Mouse (Mus musculus) cerebellum, adult 18-20 months (tissue): ENCODE results near the gene Map2k1.
"Not testable (repeated sequence)": the region's sequence is repeated elsewhere in the genome, so short reads cannot be mapped to it uniquely, and the experiment has no call there.

Experiments used
- DNase-seq, 2 experiments: peaks; one replicate each; pipeline ENCODE4 v3.0.0; 2021

The Map2k1 gene

DNA sequence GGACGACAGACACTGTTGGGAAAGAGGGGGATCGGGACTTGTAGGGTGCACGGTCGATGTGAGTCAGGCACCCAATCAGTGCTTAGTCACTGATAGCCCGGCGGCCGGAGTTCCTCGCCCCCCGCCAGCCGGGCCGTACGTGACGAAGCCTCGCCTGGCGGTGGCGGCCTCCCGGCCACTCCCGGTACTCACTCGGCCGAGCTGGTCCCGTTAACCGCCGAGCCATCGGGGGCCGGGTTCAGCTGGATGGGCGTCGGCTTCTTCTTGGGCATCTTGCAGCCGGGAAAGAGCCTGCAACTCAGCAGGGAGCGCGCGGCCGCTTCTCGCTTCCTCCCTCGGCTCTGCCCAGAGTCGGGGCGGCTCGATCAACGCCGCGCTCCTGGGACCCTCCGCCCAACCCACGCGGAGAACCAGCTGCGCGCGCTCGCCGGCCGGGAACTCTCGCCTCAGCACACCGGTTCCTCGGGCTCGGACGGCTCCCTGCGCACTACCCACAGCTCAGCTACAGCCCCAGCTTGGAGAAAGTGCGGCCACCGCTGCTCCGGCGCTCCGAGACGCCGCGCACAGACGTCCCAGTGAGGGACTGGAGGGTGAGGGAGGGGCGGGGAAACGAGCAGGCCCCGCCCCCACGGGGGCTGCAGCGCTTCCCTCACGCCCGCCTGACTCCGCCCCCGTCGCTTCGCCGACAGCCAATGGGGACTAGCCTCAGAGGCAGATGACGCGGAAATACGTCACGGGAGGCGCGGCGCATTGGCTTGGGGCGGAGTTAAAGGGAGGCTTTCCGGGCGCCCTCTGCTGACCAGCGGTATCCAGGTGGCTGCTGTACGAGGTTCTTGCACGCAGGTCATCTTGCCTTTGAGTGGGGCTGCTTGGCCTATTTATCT, at the start of gene Map2k1:
Gene Map2k1 (minus strand): TSS at position 611 of the 884 bp plus-strand sequence.
- peak; percentile 100 for DNase-seq

DNA sequence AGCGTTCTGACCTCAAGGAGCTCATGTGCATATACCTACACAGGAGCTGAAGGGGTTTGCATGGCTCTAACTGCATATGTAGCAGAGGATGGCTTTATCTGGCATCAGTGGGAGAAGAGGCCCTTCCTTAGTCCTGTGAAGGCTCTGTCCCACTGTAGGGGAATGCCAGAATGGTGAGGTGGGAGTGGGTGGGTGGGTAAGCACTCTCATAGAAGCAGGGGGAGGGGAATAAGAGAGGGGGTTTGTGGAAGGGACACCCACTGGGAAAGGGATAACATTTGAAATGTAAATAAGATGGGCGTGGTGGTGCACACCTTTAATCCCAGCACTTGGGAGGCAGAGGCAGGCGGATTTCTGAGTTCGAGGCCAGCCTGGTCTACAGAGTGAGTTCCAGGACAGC, 49.7 kb upstream of the Map2k1 start:
- DNase-seq: not testable (repeated sequence)

DNA sequence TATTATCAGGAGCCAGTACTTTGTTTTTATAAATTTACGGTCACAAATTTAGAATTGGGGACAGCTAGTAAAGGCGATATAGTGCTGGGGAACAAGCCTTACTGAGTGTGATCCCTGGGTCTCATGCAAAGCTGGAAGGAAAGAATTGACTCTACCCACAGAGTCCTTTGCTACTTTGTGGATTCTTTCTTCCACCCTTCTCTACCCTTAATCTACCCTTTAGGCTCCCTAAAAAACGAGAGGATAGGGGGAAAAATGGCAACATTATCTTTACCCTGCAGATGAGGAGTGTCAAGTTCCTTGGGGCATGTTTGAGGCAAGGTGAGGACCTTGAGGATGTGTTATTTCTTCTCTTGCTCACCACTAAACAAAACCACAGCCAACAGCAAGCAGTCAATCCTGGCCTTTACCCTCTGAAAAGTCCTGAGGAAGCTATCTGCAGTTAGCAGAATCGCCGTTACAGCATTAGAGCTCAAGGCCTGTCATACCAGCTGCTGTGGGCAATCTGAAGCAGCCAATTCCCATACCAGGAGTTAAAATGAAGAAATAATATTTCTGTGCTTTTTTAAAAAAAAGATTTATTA, 29.1 kb upstream of the Map2k1 start:
- no peak for DNase-seq

- DNase-seq: no peak
Measured at GRCm38 (mm10) chr9:64281781-64282178, 28.3 kb upstream of the Map2k1 start.

DNA sequence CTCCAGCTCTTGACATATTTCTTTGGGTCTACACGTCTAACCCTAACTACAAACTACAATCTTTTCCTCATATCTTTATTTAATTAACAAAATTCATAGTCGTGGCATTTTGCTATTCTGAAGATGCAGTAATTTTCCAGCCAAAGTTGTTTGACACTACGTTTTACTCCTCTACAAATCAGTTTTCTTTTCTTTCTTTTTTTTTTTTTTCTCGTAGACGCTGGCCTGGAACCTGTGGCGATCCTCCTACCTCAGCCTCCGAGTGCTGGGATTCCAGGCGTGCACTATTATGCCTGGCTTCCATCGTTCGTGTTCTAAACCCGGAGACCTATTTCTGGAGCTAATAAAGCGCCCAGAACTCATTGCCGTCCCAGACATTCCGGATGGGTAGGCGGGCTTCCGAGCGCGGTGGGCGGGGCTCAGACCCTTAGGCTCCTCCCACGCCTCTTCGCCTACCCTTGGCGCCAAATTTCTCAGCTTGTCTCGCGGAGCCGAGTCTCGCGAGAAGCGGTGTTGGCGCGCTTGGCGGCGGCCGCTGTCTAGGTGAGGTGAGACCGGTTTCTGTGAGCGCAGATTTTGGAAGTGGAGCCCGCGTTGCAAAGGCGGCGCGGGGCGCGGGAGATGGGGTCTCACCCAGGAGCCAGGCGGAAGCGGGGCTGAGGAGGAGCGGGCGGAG, 27.8 kb upstream of the Map2k1 start, which contains the start of gene Tipin:
Gene Tipin (plus strand): TSS at position 477 of the 676 bp plus-strand sequence.
- peak; percentile 93 to 96 for DNase-seq

DNA sequence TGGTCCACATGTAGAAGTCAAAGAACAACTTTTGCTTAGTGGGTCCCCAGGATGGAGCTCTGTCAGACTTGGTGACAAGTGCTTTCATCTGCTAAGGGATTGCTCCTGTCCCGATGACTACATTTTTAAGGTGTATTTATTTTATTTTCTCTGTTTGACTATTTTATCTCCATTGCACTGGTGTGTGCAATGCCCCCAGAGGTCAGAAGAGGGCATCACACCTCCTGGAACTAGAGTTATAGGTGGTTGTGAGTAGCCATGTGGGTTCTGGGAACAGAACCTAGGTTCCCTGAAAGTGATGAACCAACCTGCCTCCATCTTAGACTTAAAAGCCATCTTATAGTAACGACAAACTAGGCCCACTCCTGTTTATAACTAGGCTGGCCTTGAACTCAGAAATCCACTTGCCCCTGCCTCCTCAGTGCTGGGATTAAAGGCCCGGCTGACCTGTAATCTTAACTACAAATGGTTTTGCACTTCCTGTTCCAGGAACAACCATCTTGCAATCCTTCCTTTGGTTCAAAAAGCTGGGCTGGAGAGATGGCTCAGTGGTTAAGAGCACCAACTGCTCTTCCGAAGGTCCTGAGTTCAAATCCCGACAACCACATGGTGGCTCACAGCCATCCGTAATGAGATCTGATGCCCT, 25.4 kb upstream of the Map2k1 start:
- DNase-seq: no peak

DNA sequence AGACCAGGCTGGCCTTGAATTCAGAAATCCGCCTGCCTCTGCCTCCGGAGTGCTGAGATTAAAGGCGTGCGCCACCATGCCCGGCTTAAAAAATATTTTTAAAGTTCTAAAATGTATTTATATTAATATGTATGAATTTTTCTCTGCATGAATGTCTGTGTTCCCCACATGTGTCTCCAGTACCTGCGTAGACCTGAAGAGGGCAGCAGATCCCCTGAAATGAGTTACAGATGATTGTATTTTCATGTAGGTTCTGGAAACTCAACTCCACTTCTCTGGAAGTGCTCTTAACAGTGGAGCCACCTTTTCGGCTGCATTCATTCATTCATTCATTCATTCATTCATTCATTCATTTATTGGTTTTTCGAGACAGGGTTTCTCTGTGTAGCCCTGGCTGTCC, 24.3 kb upstream of the Map2k1 start:
- peak; percentile 70 to 76 for DNase-seq

DNA sequence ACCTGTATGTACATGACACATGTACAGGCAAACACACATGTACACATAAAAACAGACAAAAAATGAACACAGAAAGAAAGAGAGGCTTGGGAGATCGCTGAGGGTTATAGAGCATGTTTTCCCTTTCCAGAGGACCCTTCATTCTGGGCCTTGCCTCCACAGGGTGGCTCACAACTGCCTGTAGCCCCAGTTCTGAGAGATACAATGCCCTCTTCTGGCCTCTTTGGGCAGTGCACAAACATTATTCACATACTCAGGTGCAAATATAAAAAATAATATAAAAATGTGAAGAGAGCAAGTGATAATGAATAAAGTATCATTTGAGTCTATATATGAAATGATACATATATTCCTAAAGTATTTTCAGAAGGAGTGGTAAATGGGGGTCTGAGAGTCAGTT, 21.5 kb upstream of the Map2k1 start:
- DNase-seq: no peak

- no peak for DNase-seq
Measured at GRCm38 (mm10) chr9:64274291-64274690, 20.9 kb upstream of the Map2k1 start.

DNA sequence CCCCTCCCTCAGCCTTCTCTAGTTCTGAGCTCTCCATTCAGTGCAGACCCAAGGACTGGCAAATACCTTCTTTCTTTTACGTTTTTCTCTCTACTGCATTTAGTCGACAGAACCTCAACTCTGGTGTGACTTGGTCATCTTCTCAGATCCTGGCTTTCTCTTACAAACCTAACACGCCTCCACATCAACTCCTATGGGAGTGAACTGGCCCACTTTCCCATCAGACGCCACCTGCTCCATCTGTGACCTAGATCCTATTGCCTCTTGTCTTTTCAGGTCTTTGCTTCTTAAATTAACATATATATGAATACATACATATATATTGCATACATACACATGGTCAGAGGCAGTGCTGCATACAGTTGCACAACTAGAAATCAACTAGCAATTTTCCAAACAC, 20.3 kb upstream of the Map2k1 start:
- DNase-seq: peak; percentile 13 to 25

DNA sequence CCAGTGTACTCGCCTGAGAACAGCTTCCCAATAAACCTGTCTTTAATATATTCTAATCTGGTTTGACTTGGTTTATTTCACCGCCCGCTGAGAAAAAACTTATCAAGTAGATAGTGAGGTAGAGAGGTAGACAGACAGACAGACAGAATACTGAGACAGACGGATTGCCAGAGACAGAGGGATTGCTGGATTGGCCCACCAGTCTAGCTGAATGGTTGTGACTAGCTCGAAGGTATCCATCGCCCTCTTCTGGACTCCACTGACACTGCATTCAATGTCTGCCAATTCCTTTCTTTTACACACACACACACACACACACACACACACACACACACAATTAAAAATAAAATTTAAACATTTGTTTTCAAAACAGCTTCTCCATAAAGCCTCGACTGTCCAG, 19.2 kb upstream of the Map2k1 start:
- DNase-seq: peak; percentile 33 to 35

DNA sequence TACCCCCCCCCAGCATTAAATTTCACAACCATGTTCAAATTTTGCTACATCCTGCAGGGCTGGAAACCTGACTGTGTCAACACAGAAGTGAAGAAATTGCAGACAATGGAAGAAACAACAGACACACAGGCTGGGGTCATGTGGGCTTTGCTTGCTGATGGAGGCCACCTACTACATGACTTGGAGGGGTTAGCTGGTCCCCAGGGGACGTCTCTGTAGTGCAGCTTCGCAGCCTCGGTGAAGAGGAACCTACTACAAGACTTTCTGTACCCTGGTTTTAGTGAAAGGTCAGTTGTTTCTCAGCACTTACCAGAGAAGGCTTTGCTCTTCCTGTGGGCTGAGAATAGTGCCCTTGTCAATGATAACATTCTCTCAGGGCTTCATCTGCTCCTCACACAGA, 17.8 kb upstream of the Map2k1 start:
- no peak for DNase-seq

DNA sequence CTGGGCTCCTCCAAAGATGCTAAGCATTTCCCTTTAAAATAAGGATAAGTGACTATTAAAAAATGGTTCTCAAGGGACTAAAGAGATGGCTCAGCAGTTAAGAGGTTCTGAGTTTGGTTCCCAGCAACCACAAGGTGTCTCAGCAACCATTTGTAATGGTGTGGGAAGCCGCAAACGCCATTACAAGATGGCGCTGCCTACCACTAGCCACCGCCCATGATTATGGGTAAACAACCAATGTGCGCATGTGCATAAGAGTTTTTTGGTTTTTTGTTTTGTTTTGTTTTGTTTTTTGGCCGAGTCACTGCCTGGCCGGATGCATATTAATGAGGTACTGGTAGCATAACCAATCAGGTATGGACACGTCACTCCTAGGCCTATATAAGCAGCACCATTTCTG, 15.4 kb upstream of the Map2k1 start:
- not testable (repeated sequence) for DNase-seq

- DNase-seq: no peak
Measured at GRCm38 (mm10) chr9:64268196-64268595, 14.8 kb upstream of the Map2k1 start.

DNA sequence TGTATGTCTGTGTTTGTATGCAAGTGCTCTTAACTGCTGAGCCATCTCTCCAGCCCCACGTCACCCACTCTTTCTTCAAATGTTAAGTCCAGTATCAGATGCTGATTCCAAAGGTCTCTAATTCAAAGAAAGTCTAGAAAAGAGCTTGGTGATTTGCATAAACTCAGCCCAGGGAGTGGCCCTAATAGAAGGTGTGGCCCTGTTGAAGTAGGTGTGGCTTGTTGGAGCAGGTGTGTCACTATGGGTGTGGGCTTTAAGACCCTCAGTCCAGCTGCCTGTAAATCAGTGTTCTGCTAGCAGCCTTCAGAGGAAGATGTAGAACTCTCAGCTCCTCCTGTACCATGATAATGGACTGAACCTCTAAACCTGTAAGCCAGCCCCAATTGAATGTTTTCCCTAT, 13.8 kb upstream of the Map2k1 start:
- DNase-seq: no peak

- no peak for DNase-seq
Measured at GRCm38 (mm10) chr9:64264813-64265212, 11.4 kb upstream of the Map2k1 start.

DNA sequence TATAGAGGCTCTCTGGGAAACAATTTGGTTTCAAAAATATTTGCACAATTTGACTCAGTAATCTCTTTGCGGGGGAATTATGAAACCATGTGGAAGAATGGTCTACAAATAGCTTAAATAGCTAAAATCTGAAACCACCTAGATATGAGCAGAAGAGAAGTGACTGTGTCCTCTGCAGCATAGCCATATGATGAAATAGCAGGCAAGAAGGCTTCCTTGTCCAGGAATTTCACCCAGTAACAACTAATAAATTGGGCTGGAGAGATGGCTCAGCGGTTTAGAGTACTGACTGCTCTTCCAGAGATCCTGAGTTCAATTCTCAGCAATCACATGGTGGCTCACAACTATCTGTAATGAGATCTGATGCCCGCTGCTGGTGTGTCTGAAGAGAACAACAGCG, 7.6 kb upstream of the Map2k1 start:
- no peak for DNase-seq

GRCm38 (mm10) chr9:64259906-64260305, 6.5 kb upstream of the Map2k1 start:
- no peak for DNase-seq

GRCm38 (mm10) chr9:64256204-64256603, 2.8 kb upstream of the Map2k1 start:
- no peak for DNase-seq

DNA sequence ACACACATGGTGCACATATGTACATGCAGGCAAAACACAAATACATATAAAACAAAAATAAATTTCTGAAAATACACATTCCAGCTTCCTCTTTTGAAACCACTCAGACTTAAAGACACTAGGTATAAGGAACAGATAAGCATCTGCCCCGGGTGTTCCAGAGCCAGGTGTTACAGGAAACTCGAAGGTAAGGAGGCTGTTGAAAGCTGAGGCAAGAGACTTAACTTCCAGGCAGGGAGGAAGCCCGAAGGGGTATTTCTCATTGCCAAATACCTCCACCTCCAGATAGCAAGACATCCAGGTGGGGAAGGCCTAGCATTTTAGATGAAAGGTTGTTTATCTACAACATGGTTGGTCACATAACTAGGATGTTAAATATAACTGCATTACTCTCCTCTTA, 2.0 kb upstream of the Map2k1 start:
- no peak for DNase-seq

- DNase-seq: peak; percentile 22 to 39
Measured at GRCm38 (mm10) chr9:64252591-64253020, 825 bp downstream of the Map2k1 start.

DNA sequence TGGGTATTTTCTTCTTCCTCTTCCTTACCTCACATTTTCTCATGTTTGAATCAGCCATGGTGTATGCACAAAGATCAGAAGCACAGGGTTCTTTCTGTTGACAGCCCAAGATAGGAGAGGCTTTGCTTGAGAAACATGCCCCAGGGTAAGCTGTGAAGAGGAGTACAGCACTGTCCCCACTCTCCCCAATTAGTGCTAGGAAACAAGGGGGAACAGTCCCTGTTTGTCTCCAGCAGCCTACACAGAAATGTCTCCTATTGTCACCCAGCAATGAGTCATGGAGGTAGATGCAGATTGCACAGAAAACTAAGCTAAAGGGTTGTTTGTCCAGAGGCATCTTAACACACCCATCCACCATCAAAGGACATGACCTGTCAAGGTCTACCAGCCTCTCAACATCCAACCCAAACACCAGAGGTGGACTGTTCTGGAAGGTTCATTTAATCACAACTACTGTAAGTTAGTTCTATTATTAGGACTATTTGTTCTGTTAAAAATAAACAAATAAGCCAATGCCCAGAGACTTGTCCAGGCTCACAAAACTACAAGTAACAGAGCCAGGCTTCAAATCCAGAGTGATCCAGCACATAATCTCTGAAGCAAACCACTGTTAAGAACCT, 3.2 kb downstream of the Map2k1 start:
- no peak for DNase-seq

GRCm38 (mm10) chr9:64249371-64249770, 4.1 kb downstream of the Map2k1 start:
- no peak for DNase-seq
